Comparison of ENCODE assay signal across 8 mouse cellular contexts in genomic region chr7:110628611-110629354, GRCm38 (mm10). TPM values are rescaled to one million over a fixed set of nuclear protein-coding genes. Genes with fewer than 3 reads are reported as not detected.
A peak's percentile ranks its signal among the peaks of the same experiment; 100 is the strongest.
DNase-seq lines count a peak whose midpoint lies in the region; ATAC-seq and TF ChIP-seq lines count a peak whose summit lies in the region.

No protein-coding gene starts in this region.

- H3K4me2 ChIP-seq in midbrain, embryonic 12.5 days (replicated peaks), result peak overlapping the region; percentile 76

- no peak; the same call in 1 of the 2 replicates for ATAC-seq in midbrain, embryonic 12.5 days (ENCODE audit: low FRiP score, low read depth)
- ATAC-seq in monocyte, adult 5-6 weeks (replicated peaks; ENCODE audit: insufficient number of reproducible peaks, low FRiP score, low TSS enrichment, poor library complexity, severe bottlenecking), result no peak

- no peak overlapping the region for H3K27ac ChIP-seq in spleen, adult 2 months (ENCODE audit: insufficient read depth, low read length)
- peak overlapping the region; percentile 69 for H3K27ac ChIP-seq in heart, adult 2 months
- no peak overlapping the region for H3K27ac ChIP-seq in midbrain, embryonic 12.5 days (replicated peaks)

- peak overlapping the region; percentile 51 for H3K9ac ChIP-seq in heart, adult 2 months (ENCODE audit: low read depth, low read length)
- peak overlapping the region; percentile 46 for H3K9ac ChIP-seq in midbrain, embryonic 12.5 days (replicated peaks)

- peak overlapping the region; percentile 48 for H3K4me3 ChIP-seq in spleen, adult 2 months (ENCODE audit: extremely low read depth, insufficient read depth, insufficient read length)
- peak overlapping the region; percentile 70 for H3K4me3 ChIP-seq in heart, adult 2 months
- peak overlapping the region; percentile 45 for H3K4me3 ChIP-seq in midbrain, embryonic 12.5 days

- no peaks in the 10 kb centered on the region for H3K79me2 ChIP-seq in heart, adult 2 months (replicated peaks; ENCODE audit: control insufficient read depth, insufficient read depth, low read length)

- peaks cover 19% of the 10 kb centered on the region for H3K4me1 ChIP-seq in spleen, adult 2 months (ENCODE audit: control insufficient read depth, insufficient read depth, insufficient read length)
- H3K4me1 ChIP-seq in heart, adult 2 months (ENCODE audit: control insufficient read depth, insufficient read depth, low read length), result peaks cover 7% of the 10 kb centered on the region
- peaks cover 35% of the 10 kb centered on the region for H3K4me1 ChIP-seq in midbrain, embryonic 12.5 days

- WGBS in spleen, adult 2 months, result 3% methylated on average over 33 of the region's 33 CpGs
- under 1% methylated on average over 33 of the region's 33 CpGs for WGBS in heart, adult 2 months
- WGBS in midbrain, embryonic 12.5 days, result 2% methylated on average over 33 of the region's 33 CpGs

- no peak for DNase-seq in spleen, adult 2 months (ENCODE audit: low read depth in 1 of 2, low spot score in 2 of 2)
- no peak for DNase-seq in spleen, postnatal 14 days (ENCODE audit: low spot score in 2 of 2)
- DNase-seq in cerebellum, postnatal 14 days, result peak; percentile 42
- peak; percentile 65 to 78 for DNase-seq in heart, adult 2 months
- DNase-seq in kidney, adult 9 months, result peak; percentile 52
- no peak for DNase-seq in c-Kit-positive CD71-positive TER-119-positive erythroid progenitor cells, embryonic 14.5 days (ENCODE audit: low spot score)

- H3K9me3 ChIP-seq in midbrain, embryonic 12.5 days, result no peaks in the 10 kb centered on the region

- TF ChIP-seq CTCF in spleen, adult 2 months (IDR thresholded peaks at IDR 0.05; ENCODE audit: extremely low read depth, insufficient read depth, insufficient read length, insufficient replicate concordance), result no peak
- peak; percentile 60 for TF ChIP-seq CTCF in heart, adult 2 months (IDR thresholded peaks at IDR 0.05)

- no peak for TF ChIP-seq POLR2A in spleen, adult 2 months (IDR thresholded peaks at IDR 0.05; ENCODE audit: low read depth, low read length)
- no peak for TF ChIP-seq POLR2A in heart, adult 2 months (IDR thresholded peaks at IDR 0.05; ENCODE audit: insufficient read depth, low read depth, low read length)

- H3K36me3 ChIP-seq in spleen, adult 2 months (ENCODE audit: control insufficient read depth, insufficient read depth, low read length), result no peaks in the 10 kb centered on the region
- H3K36me3 ChIP-seq in heart, adult 2 months (ENCODE audit: control insufficient read depth, insufficient read depth, low read length), result no peaks in the 10 kb centered on the region
- no peaks in the 10 kb centered on the region for H3K36me3 ChIP-seq in midbrain, embryonic 12.5 days

- no peak for TF ChIP-seq EP300 in heart, adult 2 months (IDR thresholded peaks at IDR 0.05; ENCODE audit: insufficient read depth, low read depth, low read length)

- H3K27me3 ChIP-seq in spleen, adult 2 months (ENCODE audit: control insufficient read depth, insufficient read depth, low read length), result peaks cover 22% of the 10 kb centered on the region
- no peaks in the 10 kb centered on the region for H3K27me3 ChIP-seq in heart, adult 2 months (ENCODE audit: control insufficient read depth, insufficient read depth, low read length)
- peaks cover 88% of the 10 kb centered on the region for H3K27me3 ChIP-seq in midbrain, embryonic 12.5 days

- intact Hi-C loops in heart, adult 2 months (cut with DNase I), result no loop called here

RNA-seq across cellular contexts. Expression of gene Adm, which starts 1.3 kb away (rescaled TPM):
- polyA plus RNA-seq in spleen, adult 2 months (2012; rRNA removed), result 3.5 and 5.4 TPM in 2 replicates
- 10 to 100 TPM in 1 of 2 experiments, 1 to 10 TPM in 1; 9.0 to 11.2 TPM for total RNA-seq in heart, adult 2 months (2021)
- 18.1 and 18.8 TPM in 2 replicates for polyA plus RNA-seq in heart, adult 2 months (2012; rRNA removed)
- 3.5 and 3.9 TPM in 2 replicates for polyA plus RNA-seq in midbrain, embryonic 12.5 days (2016; fragmentation: Nextera tagmentation; extraction: Ambion mirVana)
- total RNA-seq in monocyte, adult 5-6 weeks (2017), result not detected in 3 replicates

RNA-seq across cellular contexts. Expression of gene Sbf2, which starts 14.1 kb away (rescaled TPM):
- 5.0 and 5.5 TPM in 2 replicates for polyA plus RNA-seq in spleen, adult 2 months (2012; rRNA removed)
- total RNA-seq in heart, adult 2 months (2021), result 10 to 100 TPM; 39.7 to 40.4 TPM
- polyA plus RNA-seq in heart, adult 2 months (2012; rRNA removed), result 16.1 and 31.1 TPM in 2 replicates
- polyA plus RNA-seq in midbrain, embryonic 12.5 days (2016; fragmentation: Nextera tagmentation; extraction: Ambion mirVana), result 55.8 and 57.7 TPM in 2 replicates
- 2.6 to 9.9 TPM (median 5.3 TPM) in 3 replicates for total RNA-seq in monocyte, adult 5-6 weeks (2017)

Comparison
In these comparisons a context has a peak if more than half of its experiments do, and no peak if none do; other contexts are left out.
1. DNase-seq: peak in cerebellum, postnatal 14 days (2 of 2), heart, adult 2 months (2 of 2) and kidney, adult 9 months (single experiment); none in spleen, adult 2 months (0 of 2), spleen, postnatal 14 days (0 of 2) and c-Kit-positive CD71-positive TER-119-positive erythroid progenitor cells, embryonic 14.5 days (single experiment).
2. Peak in every context shown above with its lines, with median percentiles within 50 percentile points of each other: H3K4me3 ChIP-seq.